Mouse (Mus musculus): ENCODE measurements around the gene Abr.

- no peak for TF ChIP-seq CTCF (IDR thresholded peaks at IDR 0.05; ENCODE audit: insufficient read depth, low read length)
- TF ChIP-seq POLR2A (IDR thresholded peaks at IDR 0.05; ENCODE audit: borderline replicate concordance, extremely low read depth, low read depth, low read length) = no peak
Measured at GRCm38 (mm10) chr11:76399587-76400330, 222.4 kb downstream of the Abr start.
